Mouse (Mus musculus): Measurements from ENCODE around the gene Kirrel2.

Gene Kirrel2

DNA sequence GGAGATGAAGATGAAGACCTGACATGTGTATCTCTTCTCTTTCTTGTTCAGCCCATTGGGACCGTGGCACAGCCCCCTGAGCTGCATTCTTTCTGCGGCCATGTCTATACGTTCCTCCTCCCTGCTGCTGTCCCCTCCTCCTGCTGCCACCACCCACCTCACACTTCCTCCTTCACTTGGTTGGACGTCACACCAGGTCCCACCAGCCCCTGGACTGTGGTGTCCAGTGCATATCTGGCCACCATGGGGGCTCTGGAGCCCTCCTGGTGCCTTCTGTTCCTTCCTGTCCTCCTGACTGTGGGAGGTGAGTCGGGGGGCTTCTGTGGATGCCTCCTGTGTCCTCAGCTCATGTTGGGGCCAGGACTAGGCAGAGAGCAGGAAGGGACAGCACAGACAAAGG lies 43.9 kb downstream of the Kirrel2 start, which contains the start of gene Tyrobp:
Gene Tyrobp, plus strand, starts transcription at position 165 of the 400 bp plus-strand sequence.
- DNase-seq (ENCODE audit: low read depth, low spot score), result no peak

DNA sequence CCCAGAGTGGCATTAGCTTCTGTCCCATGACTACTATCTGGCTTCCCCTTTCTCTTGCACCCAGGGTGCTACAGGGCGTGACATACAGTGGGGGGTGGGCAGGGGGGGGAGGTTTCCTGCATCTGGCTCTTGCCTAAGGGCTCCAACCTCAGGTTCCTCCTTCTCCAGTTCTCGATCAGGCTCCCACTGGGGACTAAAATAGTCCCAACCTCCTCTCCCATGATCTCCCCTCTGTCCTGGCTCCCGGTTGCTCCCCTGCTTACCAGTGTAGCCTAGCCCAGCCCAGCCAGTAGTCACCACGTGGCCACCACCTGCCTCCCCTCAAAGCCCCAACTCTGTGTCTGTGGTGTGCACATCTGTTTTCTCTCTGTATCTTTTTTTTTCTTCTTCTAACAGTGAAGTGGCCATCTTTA lies 44.7 kb downstream of the Kirrel2 start:
- no peak for DNase-seq (ENCODE audit: low read depth, low spot score)

DNA sequence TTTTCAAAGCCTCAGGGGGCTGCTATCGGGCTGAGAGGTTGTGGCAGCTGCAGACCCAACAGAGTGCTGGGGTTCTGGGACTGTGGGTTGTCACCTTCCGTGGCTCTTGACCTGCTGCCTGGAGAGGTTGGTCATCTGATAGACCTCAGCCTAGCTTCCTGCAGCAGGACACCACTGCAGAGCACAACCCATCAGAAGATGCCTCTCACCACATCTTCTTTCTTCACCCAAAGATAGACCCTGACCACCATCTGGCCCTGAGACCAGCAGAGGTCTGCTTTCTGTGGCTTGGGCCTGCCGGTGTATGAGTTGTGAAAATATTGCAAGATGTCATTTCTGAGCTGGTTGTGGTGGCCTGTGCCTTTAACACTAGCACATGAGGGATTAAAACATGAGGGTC lies 46.5 kb downstream of the Kirrel2 start:
- DNase-seq (ENCODE audit: low read depth, low spot score), result no peak

DNA sequence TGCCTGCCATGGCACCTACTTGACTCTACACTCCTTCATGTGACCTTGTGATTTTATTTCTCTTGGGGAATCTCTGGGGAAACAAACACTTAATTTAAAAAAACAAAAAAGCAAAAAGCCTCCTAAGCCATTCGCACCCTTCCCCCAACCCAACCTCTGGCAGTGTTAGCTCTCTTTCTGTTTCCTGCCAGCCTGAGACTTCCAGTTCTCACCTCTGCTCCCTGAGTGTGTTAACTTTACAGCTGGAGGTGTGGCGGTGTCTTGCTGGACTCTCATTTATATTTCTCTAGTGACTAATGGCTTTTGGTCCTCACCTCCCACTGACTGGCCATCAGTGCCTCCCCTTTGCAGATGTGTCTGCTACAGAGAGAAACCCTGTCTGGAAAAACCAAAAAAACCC lies 47.7 kb downstream of the Kirrel2 start:
- DNase-seq (ENCODE audit: low read depth, low spot score), result no peak

DNA sequence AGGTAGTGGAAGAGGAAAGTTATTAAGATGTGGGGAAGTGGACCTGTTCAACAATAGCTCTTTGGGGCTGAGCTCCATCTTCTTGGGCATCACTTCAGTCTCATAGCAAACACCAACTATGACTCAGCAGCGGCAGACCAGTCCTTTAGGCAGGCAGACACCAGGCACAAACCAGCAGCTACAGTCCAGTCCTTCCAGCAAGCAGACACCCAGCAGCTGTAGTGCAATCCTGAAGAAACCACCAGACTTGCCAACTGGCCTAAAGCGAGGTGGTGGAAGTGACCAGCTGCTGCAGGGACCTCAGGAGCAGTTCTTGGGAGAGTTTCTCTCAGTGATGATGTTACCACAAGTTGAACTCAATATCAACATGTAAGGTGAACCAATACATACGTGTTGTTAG lies 48.9 kb downstream of the Kirrel2 start:
- DNase-seq (ENCODE audit: low read depth, low spot score), result no peak

DNA sequence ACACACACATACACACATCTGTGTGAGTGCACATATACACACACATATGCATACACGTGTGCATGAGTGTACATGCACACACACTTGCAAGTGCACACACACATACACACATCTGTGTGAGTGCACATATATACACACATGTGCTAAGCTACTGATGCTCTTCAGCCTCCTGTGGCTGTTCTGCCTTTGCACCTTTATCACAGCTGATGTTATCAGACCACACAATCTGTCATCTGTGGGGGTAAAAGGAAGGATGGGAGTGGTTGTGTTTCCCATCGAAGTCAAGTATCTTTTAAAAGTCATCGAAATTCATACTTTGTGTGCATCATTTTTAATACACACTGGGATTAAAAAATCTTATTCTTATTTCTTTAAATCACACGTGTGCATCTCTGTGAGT lies 55.1 kb downstream of the Kirrel2 start:
- peak; percentile 63 for DNase-seq (ENCODE audit: low read depth, low spot score)

DNA sequence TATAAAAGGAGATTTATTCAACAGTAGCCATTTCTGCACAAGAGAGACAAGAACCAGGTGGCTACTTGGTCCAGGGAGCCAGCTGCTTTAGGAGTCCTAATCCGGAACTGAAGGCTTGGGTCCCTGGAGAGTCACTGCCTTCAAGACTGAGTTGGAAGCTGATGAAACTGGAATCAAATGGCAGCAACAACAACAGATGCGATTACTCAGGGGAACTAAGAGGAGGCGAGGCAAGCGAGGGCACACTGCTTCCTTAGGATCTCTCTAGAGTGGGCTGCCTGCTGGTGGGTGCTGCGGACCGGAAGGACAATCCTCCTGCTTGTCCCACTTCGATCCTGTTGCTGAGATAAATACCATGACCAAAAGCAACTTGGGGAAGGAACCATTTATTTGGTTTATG lies 57.8 kb downstream of the Kirrel2 start:
- no peak for DNase-seq (ENCODE audit: low read depth, low spot score)
